Mouse (Mus musculus) kidney, postnatal 0 days (tissue): ENCODE measurements at regions not wholly inside any gene's neighbourhood (a gene's known extent, or its start where the extent isn't known, plus 50 kb on each side); places are given as distances from the start of the nearest gene placed in this dataset.

Experiments used
- ATAC-seq: fragments of 200-750 bp; cut with Nextera tagmentation; replicated peaks from 2 replicates; pipeline ENCODE4 v1.8.0; 2017; ENCODE audit warnings: low read depth, moderate number of reproducible peaks, moderate TSS enrichment, moderate library complexity; ENCODE audit not compliant: low FRiP score
- DNase-seq: peaks from one replicate; pipeline ENCODE4 v3.0.0-alpha.2; 2016; ENCODE audit warnings: low spot score
- H3K27ac ChIP-seq: fragments of 300-500 bp; sonication (generic); 2 replicates; pipeline ENCODE4 v1.5.1; 2014; ENCODE audit warnings: mild to moderate bottlenecking
- H3K27me3 ChIP-seq: fragments of 300-500 bp; sonication (generic); 2 replicates; pipeline ENCODE4 v1.6.1; 2014; ENCODE audit warnings: low read length, mixed read lengths; ENCODE audit not compliant: insufficient read depth
- H3K36me3 ChIP-seq: fragments of 300-500 bp; sonication (generic); 2 replicates; pipeline ENCODE4 v1.6.1; 2014; ENCODE audit warnings: low read length, mixed read lengths; ENCODE audit not compliant: insufficient read depth
- H3K4me1 ChIP-seq: fragments of 300-500 bp; sonication (generic); replicated peaks from 2 replicates; pipeline ENCODE4 v1.6.1; 2014; ENCODE audit warnings: antibody characterized with exemption, low read length, mixed read lengths; ENCODE audit not compliant: insufficient read depth
- H3K4me2 ChIP-seq: fragments of 300-500 bp; sonication (generic); 2 replicates; pipeline ENCODE4 v1.6.1; 2014; ENCODE audit warnings: mild to moderate bottlenecking, low read length, moderate library complexity, mixed read lengths
- H3K4me3 ChIP-seq: fragments of 300-500 bp; sonication (generic); replicated peaks from 2 replicates; pipeline ENCODE4 v1.5.1; 2014; ENCODE audit warnings: low read depth, low read length
- H3K9ac ChIP-seq: fragments of 300-500 bp; sonication (generic); 2 replicates; pipeline ENCODE4 v1.6.1; 2014; ENCODE audit warnings: low read depth, low read length
- H3K9me3 ChIP-seq: fragments of 300-500 bp; sonication (generic); replicated peaks from 2 replicates; pipeline ENCODE4 v1.6.1; 2016; ENCODE audit warnings: low read length, inconsistent platforms, mixed read lengths
- CTCF ChIP-seq: IDR thresholded peaks from 2 replicates; pipeline ENCODE4 v1.5.1; 2016; ENCODE audit warnings: antibody characterized with exemption, low read depth, mild to moderate bottlenecking, moderate library complexity
- WGBS: fragments of 180-500 bp; shearing (Covaris S2); extraction: QIAGEN DNeasy Blood & Tissue Kit; methylation state at CpG from one replicate; pipeline ENCODE4 v1.1.7; 2014; 5-methylcytosine and 5-hydroxymethylcytosine counted together

DNA sequence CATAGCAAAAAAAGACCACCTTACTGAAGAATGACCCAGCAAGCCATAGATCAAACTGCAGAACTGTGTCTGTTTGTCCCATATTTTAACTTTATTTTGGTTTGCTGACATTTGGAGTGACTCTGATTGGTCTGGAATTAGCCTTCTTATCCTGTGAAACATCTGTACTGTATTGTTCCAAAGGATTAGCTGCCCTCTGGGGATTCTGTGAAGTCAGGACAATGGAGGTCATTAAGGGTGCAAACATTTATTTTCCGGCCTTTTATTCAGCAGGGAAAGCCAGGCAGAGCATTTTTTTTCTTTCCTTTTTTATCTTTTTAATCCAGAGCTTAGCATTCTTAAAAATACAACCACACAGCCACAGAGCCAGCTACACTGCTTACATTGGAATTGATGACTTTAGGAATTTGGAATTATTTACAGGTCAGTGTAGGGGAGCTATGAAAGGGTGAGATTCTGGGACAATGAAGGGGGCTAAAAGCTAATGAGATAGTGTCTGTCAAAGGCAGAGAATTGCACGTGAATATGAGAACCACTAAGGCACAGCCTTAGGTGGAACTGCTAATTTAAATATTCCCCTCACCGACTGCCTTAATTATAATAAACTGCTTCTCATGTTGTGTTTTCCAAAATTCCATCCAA lies 1267.6 kb upstream of the Flrt2 start:
- H3K4me1 ChIP-seq = no peaks in the 10 kb centered on the region
- no peaks in the 10 kb centered on the region for H3K27me3 ChIP-seq
- no peak overlapping the region for H3K4me2 ChIP-seq
- DNase-seq (peak; percentile 59), ATAC-seq (no peak)
- WGBS = 32% methylated on average over 3 of the region's 3 CpGs
- no peaks in the 10 kb centered on the region for H3K9me3 ChIP-seq
- H3K9ac ChIP-seq = no peak overlapping the region
- TF ChIP-seq CTCF = no peak
- H3K27ac ChIP-seq = no peak overlapping the region
- no peak overlapping the region for H3K4me3 ChIP-seq
- no peaks in the 10 kb centered on the region for H3K36me3 ChIP-seq

DNA sequence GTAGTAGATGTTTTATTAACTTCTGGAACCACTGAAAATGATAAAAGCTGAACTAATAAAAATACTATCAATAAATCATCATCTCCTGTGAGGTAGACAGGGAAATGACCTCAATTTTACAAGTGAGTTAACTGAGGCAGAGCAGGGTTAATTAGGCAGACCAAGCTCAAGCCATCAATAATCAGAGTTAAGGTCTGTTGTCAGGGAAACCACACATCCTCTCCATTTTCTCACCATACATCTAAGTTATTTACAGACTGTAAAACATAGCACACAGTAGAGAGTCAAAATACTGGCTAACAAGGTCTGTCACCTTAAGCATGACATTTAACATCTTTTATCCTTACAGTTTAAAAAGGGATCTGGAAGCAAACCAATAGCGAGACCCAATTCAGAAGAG lies 1242.5 kb upstream of the Flrt2 start:
- ATAC-seq (no peak), DNase-seq (no peak)
- 42% methylated on average over 1 of the region's 1 CpGs for WGBS
- no peaks in the 10 kb centered on the region for H3K27me3 ChIP-seq
- H3K4me2 ChIP-seq = no peak overlapping the region
- H3K9me3 ChIP-seq = no peaks in the 10 kb centered on the region
- H3K9ac ChIP-seq = no peak overlapping the region
- H3K4me3 ChIP-seq = no peak overlapping the region
- H3K4me1 ChIP-seq = no peaks in the 10 kb centered on the region
- no peak overlapping the region for H3K27ac ChIP-seq
- H3K36me3 ChIP-seq = no peaks in the 10 kb centered on the region
- no peak for TF ChIP-seq CTCF

DNA sequence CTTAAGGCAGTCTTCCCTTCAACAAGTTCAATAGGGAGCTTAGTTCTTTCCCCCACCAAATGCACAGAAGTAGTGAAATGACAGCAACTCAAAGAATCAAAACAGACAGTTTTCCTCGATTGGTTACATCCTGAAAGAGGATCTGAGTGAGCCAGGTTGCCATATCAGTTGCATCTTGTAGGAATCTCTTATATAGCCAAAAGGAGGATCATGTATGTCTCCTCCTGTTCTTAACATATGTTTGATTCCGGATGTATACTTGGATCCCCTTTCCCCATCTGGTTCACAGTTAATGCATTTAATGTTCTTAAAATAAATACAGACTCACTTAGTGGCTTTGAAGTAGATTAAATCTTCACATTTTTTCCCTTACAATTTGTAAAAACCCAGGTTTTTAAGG lies 1224.0 kb upstream of the Flrt2 start:
- H3K27ac ChIP-seq = no peak overlapping the region
- no peak overlapping the region for H3K4me2 ChIP-seq
- WGBS = 60% methylated on average over 2 of the region's 2 CpGs
- no peaks in the 10 kb centered on the region for H3K27me3 ChIP-seq
- H3K4me1 ChIP-seq = no peaks in the 10 kb centered on the region
- no peaks in the 10 kb centered on the region for H3K36me3 ChIP-seq
- no peak overlapping the region for H3K4me3 ChIP-seq
- ATAC-seq (no peak), DNase-seq (no peak)
- TF ChIP-seq CTCF = no peak
- H3K9me3 ChIP-seq = no peaks in the 10 kb centered on the region; the same call in 1 of the 2 replicates
- no peak overlapping the region for H3K9ac ChIP-seq

DNA sequence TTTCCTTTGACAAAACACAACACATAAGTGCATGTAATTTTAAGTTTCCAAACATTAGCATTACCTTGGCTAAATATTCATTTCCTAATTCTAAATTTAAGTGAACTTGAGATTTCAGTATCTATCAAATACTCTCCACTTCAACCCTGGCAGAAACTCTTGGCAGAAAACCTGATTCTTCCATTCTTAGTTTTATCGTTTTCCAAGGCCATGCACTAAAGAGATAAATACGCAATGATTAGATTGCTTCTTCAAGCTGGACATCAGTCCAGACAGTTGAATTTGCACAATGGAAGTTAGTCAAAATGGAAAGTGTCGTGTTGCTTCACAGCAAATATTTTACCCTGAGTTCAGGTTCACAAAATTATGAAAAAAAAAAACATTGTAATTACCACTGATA lies 1223.4 kb upstream of the Flrt2 start:
- Histone ChIP-seq H3K9me3 (no peaks in the 10 kb centered on the region; the same call in 1 of the 2 replicates), H3K36me3 (no peaks in the 10 kb centered on the region), H3K4me2 (no peak overlapping the region), H3K4me3 (no peak overlapping the region), H3K4me1 (no peaks in the 10 kb centered on the region), H3K27ac (no peak overlapping the region), H3K9ac (no peak overlapping the region), H3K27me3 (no peaks in the 10 kb centered on the region)
- DNase-seq (no peak), ATAC-seq (no peak)
- no peak for TF ChIP-seq CTCF
- 94% methylated on average over 3 of the region's 3 CpGs for WGBS

DNA sequence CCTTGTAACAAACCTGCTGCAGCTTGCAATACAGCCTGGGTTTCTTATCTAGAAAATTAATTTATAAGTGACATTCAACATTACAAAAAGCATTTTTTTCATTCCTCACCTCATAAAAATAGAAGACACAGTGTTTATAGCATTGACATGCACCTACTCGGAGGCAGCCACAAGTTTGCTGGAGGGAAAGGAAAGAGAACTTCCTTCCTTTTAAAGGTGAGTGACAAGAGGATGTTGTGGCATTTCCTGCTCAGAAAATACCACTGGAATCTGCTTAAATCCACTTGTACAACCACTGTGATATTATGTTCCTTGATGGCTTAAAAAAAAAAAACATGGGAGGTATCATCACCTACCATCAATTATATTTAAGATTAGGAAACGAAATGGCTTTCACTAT lies 1222.2 kb upstream of the Flrt2 start:
- H3K4me3 ChIP-seq = no peak overlapping the region
- H3K9me3 ChIP-seq = no peaks in the 10 kb centered on the region; the same call in 1 of the 2 replicates
- H3K9ac ChIP-seq = no peak overlapping the region
- no peak for DNase-seq
- H3K27me3 ChIP-seq = no peaks in the 10 kb centered on the region
- H3K36me3 ChIP-seq = no peaks in the 10 kb centered on the region
- no peak for TF ChIP-seq CTCF
- no peak for ATAC-seq
- H3K27ac ChIP-seq = no peak overlapping the region
- no peaks in the 10 kb centered on the region for H3K4me1 ChIP-seq
- 56% methylated on average over 2 of the region's 2 CpGs for WGBS
- no peak overlapping the region for H3K4me2 ChIP-seq

DNA sequence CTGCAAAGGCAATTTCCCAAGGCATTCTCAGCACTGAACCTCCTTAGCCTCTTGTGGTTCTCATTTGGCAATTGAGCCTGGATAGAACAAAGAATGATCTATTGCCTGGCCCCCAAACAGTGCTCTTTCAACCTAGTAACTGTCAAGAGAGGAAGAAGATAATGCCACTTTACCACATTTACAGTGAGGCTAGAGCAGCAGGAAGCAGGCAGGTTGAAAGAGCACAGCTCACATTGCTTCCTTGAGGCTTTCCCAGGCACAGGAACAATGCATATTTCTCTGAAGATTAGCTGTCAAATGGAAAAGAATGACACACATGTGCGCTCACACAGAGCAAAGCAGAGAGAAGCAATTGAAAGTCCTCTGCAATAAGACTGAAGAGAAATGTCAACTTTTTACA lies 1221.0 kb upstream of the Flrt2 start:
- ATAC-seq = no peak
- peak; percentile 59 for DNase-seq
- Histone ChIP-seq H3K36me3 (no peaks in the 10 kb centered on the region), H3K4me3 (no peak overlapping the region), H3K9ac (no peak overlapping the region), H3K9me3 (no peaks in the 10 kb centered on the region; the same call in 1 of the 2 replicates), H3K27ac (no peak overlapping the region), H3K4me1 (no peaks in the 10 kb centered on the region), H3K27me3 (no peaks in the 10 kb centered on the region), H3K4me2 (no peak overlapping the region)
- TF ChIP-seq CTCF = no peak
- WGBS = 69% methylated on average over 1 of the region's 1 CpGs

DNA sequence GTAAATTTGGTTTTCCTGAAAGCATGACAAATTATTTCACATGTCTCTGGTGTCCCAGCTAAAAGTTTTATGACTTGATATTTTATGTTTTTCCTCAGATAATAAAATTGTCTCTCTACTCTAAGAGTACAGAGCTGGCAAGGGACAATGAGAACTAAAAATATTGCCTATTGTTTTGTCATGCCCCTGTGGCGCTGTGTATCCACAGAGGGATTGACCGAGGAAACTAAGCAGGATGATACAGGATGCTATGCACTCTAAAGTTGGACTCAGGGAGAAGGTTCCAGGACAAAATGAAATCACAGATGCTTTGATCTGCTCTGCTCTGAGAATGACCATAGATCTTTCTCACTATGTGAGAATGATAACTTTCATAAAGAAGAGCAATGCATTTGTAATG lies 1203.3 kb upstream of the Flrt2 start:
- no peak overlapping the region for H3K4me3 ChIP-seq
- no peak for TF ChIP-seq CTCF
- H3K36me3 ChIP-seq = no peaks in the 10 kb centered on the region
- DNase-seq (peak; percentile 34), ATAC-seq (no peak)
- H3K27ac ChIP-seq = no peak overlapping the region
- H3K4me2 ChIP-seq = no peak overlapping the region
- no peak overlapping the region for H3K9ac ChIP-seq
- H3K4me1 ChIP-seq = no peaks in the 10 kb centered on the region
- WGBS = 54% methylated on average over 2 of the region's 2 CpGs
- no peaks in the 10 kb centered on the region for H3K9me3 ChIP-seq
- H3K27me3 ChIP-seq = no peaks in the 10 kb centered on the region
